Mouse (Mus musculus) large intestine, adult 2 months (tissue): ENCODE results near the gene Dtnb. TPM values are rescaled to one million over a fixed set of nuclear protein-coding genes. Genes with fewer than 3 reads are reported as not detected.
"Not testable (repeated sequence)": the region's sequence is repeated elsewhere in the genome, so short reads cannot be mapped to it uniquely, and the experiment has no call there.

Source experiments
- DNase-seq: peaks from one replicate; pipeline ENCODE4 v3.0.0-alpha.2; 2012; ENCODE audit warnings: low read depth, low spot score
- WGBS: fragments of 180-500 bp; shearing (Covaris S2); methylation state at CpG from one replicate; pipeline ENCODE4 v1.1.7; 2018; 5-methylcytosine and 5-hydroxymethylcytosine counted together
- polyA plus RNA-seq: library from polyadenylated mRNA; depleted of rRNA; stranded (reverse); fragments of >200 nt; gene quantifications from 2 replicates; pipeline ENCODE4 v1.2.3, GENCODE M21; 2012; rRNA removed

Dtnb gene
- polyA plus RNA-seq: 10.6 and 12.0 TPM in 2 replicates

DNA sequence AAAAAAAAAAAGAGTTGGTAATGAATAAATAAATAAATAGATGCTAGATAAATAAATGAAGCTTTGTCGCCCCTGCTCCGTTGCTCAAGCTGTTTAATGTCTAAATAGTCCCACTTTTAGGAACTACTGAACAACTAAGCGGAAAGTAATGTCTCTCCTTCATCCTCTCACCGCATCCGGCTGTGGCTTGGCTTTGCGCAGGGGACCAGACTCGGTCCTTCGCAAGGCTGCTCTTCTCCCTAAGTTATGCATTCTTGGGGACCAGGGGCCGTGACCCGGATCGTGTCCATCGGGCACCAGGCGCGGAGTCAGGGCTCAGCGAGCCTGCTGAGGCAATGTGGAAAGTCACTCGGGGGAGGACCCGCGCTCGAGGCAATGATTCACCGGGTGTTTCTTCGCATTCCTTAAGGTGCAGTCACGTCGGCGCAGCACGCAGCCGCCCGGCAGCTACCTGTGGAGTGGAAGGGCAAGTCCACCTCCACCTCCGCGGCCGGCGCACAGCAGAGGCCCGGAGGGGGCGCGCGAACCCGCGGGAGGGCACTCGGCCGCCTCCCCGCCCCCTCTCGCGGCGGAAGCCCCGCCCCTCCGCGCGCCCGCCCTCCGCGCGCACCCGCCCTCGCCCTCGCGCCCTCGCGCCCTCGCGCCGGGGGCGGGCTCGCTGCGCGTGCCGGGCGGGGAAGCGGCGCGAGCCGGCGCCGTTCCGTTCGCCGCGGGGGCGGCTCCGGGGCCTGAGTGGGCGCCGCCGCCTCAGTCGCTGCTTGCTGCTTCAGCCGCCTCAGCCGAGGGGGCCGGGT, at the start of gene Dtnb:
Gene Dtnb, plus strand, starts transcription at position 595 of the 794 bp plus-strand sequence.
- peak; percentile 27 for DNase-seq
- WGBS: 2% methylated on average over 59 of the region's 85 CpGs

DNA sequence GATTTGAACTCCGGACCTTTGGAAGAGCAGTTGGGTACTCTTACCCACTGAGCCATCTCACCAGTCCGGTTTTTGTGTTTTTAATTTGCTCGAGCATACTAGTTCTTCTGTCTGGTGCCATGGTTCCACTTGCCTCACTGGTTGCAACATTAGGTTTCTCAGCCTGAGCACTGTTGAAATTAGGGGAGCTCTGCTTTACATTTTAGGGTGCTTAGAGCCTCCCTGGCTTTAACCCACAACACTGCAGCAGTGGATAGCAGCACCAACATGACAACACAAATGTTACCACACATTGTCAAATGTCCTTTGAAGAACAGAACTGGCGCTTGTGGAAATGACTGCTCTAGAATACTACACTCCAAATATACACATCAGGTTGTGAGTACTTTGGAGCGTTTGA, 46.6 kb upstream of the Dtnb start:
- 89% methylated on average over 5 of the region's 5 CpGs for WGBS
- DNase-seq: no peak

DNA sequence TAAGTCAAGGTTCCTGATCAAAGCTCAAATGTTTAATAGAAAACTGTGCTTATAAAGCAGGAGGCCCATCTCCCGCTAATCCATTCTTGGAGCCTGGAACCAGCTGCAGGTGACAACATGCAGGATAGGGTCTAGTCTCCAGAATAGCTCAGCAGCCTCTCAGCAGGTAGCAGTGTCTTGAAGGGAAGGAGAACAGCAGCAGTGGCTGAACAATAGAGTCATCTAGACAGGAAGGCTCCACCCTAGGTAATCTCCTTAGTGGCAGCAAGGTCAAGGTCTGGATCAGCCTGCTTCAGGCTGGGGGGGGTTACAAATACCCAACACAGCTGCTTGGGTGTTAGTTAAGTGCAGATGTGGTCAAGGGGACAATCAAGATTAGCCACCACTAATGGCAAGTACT, 36.7 kb upstream of the Dtnb start:
- not testable (repeated sequence) for DNase-seq
- 100% methylated on average over 1 of the region's 1 CpGs for WGBS

DNA sequence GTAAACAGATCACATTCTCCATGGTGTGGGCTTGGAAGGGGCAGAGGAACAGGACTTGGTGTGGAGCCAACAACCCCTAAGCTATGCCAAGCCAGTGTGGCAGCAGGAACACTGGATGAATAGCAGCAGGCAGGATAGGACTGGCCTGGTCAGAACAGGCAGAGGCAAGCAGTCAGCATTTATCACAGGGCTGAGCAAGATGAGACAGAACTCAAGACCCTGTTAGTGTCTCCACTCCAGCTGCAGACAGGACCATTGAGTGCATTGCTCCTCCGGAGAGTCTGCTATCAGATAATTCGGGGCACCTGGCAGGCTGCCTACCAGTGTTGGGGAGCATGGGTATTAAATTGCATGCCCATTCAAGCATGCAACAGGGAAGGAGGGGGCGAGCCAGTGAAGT, 34.6 kb upstream of the Dtnb start:
- WGBS: 42% methylated on average over 3 of the region's 3 CpGs
- no peak for DNase-seq

DNA sequence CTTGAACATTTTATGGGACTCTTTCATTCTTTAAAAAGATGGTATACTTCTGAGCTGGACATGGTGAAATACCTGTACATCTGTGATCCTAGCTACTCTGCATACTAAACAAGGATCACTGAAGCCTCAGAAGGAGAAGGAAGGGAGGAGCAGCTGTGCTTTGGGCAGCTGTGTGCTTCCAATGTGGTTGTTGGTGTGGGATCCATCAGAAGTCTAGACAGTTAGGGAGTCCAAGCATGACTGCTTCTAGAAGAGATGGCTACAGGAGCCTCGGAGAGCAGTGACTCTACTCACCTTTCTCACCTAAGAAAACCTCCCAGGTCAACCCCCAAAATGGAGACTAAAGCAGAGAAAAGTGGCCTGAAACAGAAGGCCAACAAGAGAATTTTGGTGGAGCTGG, 34.1 kb upstream of the Dtnb start:
- 79% methylated on average over 1 of the region's 1 CpGs for WGBS
- DNase-seq: no peak

DNA sequence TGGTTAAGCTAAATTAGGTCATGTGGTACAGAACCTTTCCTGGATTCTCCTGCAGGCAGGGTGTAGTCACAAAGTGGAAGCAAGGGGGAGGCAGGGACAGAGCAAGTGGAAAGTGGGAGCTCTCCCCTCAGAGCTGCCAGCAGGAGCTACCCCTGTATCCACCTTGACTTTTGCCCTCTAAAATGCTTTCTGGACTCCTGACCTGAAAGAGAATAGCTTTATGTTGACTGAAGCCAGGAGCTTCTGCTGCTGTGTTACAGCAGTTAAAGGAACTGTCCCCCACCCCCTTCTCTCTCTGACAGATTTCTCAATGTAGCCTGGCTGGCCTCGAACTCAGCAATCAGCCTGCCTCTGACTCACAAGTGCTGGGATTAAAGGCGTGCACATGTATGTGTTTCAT, 32.6 kb upstream of the Dtnb start:
- DNase-seq: no peak

DNA sequence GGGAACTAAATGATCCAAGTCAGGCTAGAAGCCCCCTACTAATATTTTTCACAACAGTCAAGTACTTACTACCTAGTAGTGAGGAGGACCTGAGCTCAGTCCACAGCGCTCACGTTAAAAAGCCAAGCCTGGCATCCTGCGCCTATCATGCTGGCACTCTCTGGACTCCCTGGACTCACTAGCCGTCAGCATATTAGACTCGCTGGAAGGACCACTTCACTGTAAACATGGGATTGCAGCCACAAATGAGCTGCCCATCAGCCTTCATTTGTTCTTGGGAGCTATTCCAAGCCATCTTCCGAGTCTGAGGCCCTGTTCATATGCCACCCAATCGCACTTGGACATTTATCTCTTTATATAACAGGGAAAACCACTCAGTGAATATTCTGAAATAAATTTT, 31.3 kb upstream of the Dtnb start:
- no peak for DNase-seq
- 89% methylated on average over 7 of the region's 7 CpGs for WGBS

More for the DNA sequence above, 32.6 kb upstream of the Dtnb start:
- 35% methylated on average over 2 of the region's 2 CpGs for WGBS

DNA sequence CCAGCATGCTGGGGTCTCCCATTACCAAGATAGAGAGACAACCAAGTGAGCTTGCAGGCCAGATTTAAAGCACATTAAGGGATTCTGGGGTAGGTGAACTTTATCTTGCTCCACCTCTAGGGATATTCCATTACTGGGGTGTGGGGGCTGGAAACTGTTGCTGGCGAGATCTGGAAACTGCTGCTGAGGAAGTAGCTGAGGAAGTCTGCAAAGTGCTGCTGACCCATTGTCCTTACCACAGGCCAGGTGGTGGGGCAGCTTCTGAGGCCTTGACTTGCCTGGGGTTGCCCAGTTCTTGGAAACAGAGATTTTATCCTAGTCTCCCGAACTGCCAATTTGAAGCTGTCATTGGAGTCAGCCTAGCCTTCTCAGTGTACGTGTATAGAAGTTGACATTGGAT, 26.7 kb upstream of the Dtnb start:
- 84% methylated on average over 3 of the region's 3 CpGs for WGBS

DNA sequence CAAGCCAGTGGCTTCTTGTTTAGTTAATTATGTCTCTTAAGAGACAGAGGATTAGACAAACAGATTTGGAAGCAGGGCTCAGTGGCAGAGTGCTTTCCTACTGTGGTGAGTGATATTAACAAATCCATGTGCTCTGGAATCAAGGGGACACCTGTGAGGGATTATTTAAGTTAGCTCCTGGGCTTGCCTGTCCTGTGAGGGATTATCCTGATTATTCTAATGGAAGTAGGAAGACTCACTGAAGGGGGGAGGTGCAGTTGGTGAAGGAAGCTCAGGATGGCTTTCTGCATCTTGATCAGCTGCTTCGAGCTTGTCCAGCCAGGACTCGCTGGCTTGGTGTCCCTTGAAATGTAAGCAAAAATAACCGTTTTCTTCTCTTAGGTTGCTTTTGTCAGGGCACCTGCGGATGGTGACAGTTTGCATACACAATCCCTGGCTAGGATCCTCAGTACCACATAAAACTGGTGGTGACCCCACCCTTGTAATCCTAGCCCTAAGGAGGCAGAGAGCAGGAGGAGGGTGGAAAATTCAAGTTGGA, 26.0 kb upstream of the Dtnb start:
- 69% methylated on average over 4 of the region's 4 CpGs for WGBS
- DNase-seq: no peak

More for the DNA sequence above, 26.7 kb upstream of the Dtnb start:
- no peak for DNase-seq

DNA sequence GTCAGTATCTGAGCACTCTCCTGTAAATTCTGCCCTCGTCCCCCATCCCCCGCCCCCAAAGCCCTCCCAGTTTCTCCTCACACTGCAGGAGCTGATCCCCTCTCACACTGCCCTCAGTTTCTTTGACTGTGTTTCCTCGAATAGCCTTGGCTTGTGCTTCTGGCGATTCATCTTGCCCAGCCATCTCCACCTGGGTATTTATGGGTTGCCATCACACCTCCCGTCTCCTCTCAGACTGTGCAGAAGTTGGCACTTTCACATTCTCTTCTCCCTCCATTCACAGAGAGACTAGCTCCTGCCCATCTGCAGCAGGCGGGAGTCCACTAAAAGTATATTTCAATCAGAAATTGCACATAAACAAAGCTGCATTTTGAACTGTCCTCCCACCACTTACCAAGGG, 25.4 kb upstream of the Dtnb start:
- no peak for DNase-seq
- 64% methylated on average over 6 of the region's 6 CpGs for WGBS

DNA sequence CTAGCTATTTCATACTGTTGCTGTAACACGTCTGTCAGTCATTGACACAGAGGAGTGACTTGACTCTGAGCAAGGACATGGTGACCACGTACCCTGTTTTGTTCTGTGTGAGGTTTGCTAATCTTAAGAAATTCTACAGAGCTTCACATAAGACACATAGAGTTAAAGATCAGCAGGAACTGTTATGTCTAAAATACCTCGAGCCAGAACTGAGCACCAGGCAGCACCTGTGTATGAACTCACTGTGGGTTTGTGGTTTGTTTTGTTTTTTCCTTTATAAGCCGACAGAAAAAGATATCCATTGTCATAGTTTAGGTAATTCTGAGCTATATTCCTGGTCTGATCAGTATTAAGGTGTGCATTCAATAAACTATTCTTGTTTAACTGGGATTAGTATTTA, 24.7 kb upstream of the Dtnb start:
- DNase-seq: no peak
- 54% methylated on average over 4 of the region's 4 CpGs for WGBS

DNA sequence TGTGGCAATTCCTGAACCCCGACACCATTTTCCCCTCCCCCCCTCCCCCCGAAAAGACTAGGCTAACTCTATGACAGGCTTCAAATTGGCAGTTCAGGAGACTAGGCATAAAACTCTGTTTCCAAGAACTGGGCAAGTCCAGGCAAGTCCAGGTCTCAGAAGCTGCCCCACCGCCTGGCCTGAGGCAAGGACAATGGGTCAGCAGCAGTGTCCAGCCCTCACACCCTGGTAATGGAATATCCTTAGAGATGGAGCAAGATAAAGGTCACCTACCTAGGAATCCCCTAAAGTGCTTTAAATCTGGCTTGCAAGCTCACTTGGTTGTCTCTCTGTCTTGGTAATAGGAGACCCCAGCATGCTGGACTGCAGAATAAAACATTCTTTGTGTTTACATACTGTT, 24.3 kb upstream of the Dtnb start:
- 67% methylated on average over 3 of the region's 3 CpGs for WGBS
- DNase-seq: no peak

DNA sequence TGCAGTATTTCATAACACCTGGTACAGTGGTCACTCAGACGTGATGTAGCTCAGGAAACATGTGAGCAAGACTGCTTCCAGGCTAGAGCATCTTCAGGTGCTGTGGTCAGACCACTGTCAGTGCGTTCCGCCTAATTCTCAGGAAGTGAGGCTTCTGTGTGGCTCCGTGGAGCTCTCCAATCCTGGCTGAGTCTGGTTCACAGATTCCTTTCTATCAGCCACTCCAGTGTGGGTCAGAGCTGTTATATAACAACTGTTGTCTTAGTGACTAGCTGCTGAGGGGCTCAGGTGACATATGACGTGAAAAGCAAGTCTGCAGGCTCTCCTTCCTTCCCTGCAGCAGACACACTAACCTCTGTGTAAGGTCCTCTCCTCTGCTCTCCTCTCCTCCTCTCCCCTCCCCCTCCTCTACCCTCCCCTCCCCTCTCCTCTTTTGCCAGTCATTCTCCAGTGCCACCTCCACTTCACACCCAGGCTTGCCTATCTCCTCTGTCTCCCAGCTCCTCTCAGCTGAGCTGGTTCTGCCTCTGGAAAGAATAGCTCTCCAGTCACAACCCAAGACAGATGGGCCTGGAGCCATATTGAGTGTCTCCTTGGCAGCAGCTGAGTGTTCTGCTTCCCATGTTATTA, 23.5 kb upstream of the Dtnb start:
- 61% methylated on average over 5 of the region's 5 CpGs for WGBS
- no peak for DNase-seq

DNA sequence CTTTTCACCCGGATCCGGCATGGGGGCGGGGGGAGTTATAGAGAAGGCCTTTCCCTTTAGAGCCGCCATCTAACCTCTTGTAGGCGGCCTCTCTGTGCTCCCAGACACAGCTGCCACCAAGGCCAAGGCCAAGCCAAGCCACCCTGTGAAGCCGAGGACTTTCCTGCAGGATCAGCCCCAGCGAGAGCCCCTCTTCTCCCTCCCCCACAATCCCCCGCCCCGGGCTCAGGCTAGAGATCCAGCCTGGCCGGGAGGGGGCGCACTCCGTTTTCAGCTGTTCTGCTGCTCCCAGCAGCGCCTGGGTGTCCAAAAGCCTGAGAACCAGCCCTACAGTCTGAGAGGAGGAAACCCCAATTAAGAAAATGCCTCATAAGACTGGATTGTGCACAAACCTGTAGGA, 21.9 kb upstream of the Dtnb start:
- no peak for DNase-seq
- WGBS: 34% methylated on average over 13 of the region's 13 CpGs

DNA sequence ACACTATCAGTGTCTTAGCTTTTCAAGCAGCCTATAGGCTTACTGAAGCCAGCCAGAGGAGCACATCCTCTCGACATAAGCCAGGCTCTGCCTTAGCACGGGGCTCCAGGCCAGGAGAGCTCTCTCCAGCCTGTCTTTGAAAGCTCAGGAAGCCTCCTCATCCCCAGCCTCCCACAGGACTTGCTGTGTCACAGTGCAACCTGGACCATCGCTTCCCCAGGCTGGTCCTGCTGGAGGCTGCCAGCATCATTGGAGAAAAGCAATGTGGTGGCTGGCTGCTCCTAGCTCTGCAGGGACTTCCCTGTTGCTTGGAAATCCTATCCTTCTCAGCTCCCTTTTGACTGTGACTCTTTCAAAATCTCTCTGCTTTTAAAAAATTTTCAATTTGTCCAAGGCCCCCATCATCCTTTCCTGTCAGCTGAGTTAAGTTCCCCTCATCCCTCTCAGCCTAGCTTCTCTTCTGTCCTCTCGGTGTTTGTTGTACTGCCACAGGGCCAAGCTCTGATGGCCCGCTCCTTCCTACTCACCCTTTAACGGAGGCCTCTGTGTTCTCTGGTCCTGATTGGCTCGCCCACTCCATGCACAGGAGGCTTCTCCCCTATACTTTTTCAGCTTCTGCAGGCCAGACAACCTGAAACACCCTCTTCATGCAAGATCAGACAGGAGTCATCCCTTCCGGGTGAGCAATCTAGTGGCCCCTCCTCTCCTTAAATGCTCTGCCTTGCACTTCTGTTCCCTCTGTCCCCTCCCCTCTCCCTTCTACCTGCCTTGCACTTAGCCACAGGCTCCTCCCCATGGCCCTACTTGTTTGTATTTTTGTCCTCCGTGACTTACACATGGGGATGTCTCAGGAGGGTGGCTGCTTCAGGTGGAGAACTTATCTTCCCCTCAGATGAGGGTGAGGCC, 14.5 kb upstream of the Dtnb start:
- no peak for DNase-seq
- 62% methylated on average over 9 of the region's 9 CpGs for WGBS

DNA sequence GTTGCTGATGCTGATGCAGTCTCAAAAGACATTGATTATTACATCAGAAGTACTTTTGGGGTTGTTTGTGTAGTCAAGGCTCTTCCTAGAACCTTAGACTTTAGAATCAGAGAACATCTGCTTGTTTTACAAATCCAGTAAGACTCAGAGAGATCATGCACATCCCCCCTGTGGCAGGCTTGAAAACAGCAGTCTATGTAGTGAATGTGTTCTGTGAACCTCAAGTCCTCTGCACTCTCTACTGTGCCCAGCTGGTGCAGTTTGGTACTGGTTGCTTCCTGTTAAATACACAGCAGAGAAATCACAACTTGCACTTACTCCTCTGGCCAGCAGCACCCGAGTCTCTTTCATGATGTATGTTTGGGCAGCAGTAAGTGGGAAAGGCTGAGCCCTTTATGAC, 11.6 kb upstream of the Dtnb start:
- WGBS: 13% methylated on average over 1 of the region's 1 CpGs
- no peak for DNase-seq

DNA sequence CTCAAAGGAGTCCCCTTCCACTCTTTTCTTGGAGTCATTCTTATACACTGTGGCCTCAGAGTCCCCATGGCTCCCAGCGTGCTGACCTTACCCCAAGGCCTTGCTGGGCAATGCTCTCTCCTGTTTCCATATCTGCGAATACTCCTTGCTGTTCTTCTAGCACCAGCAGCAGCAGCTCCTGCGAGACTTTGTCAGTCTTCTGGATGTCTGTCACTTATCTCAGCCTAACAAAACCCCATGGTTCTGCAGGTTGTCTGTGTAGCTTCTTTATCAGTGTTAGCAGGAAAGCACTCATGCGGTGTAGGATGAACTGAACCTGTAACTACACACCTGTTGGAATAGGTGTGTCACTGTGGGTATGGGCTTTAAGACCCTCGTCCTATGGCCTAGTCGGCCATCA, 11.1 kb upstream of the Dtnb start:
- 91% methylated on average over 6 of the region's 6 CpGs for WGBS

DNA sequence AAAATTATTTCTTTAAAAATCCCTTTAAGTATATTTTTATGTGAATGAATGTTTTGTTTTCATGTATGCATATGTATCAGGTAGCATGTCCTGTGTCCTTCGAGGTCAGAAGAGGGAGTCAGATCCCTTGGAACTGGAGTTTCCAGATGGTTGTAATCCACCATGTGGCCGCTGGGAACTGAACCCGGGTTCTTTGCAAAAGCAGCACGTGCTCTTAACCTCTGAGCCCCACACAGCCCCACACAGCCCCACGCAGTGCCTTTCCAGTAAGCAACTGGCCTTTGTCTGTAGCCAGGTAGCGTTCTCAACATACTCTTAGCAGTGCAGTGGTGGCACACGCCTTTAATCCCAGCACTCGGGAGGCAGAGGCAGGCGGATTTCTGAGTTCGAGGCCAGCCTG, 9.4 kb upstream of the Dtnb start:
- 89% methylated on average over 10 of the region's 10 CpGs for WGBS
- no peak for DNase-seq

More for the DNA sequence above, 11.1 kb upstream of the Dtnb start:
- DNase-seq: no peak

DNA sequence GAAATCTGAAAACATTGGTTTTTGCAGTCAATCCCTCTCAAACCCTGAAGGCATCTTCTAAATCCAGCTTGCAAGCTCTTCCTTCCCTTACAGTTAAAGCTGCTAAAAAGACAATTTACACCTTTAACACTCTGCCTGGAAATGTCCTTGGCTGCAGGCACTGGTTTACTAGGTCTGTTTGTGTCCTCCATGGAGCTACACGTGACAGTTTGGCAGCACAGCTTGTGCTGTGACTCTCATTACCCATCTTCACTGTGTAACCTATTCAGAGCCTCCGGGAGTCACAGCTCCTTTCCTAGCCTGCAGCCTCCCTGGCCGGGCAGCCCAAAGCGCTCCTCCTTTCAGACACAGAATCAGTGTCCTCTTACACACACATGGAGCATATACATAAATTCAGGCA, 8.5 kb upstream of the Dtnb start:
- WGBS: 85% methylated on average over 4 of the region's 4 CpGs
- DNase-seq: no peak

DNA sequence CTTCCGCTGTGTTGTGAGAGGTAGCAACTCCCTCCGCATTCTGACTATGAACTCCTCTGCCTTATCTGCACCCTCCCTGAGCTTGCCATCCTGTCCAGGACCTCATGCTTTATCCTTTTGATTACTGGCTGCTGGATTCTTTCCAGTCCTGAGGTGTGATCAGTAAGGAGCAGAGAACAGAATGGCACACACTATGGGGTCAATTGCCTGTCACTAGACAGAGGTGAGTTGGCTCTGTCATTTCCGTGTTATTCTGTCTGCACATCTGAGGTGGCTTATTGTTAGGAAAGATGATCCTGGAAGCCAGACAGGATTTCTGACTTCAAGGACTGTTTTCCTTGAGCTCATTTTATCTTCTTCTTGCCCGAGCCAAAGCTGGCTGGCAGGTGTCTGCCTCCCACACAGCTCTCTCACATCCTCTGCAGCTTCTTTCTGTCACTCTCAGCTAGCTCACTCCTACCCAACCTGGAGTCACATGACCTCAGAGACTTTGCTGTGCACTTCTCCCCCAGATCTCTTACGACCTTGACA, 3.7 kb upstream of the Dtnb start:
- WGBS: 61% methylated on average over 5 of the region's 5 CpGs
- no peak for DNase-seq
